Mouse (Mus musculus) lung, postnatal 0 days (tissue): Measurements from ENCODE around the gene Sumf2. TPM values are rescaled to one million over a fixed set of nuclear protein-coding genes. Genes with fewer than 3 reads are reported as not detected.

ENCODE experiments used
- ATAC-seq: fragments of 200-750 bp; cut with Nextera tagmentation; 2 replicates; pipeline ENCODE4 v1.8.0; 2017; ENCODE audit warnings: moderate library complexity
- DNase-seq: peaks from one replicate; pipeline ENCODE4 v3.0.0-alpha.2; 2016; ENCODE audit warnings: low spot score
- H3K27ac ChIP-seq: fragments of 300-500 bp; sonication (generic); 2 replicates; pipeline ENCODE4 v1.5.1; 2014; ENCODE audit warnings: antibody characterized with exemption, mild to moderate bottlenecking, low read length, mixed read lengths
- H3K27me3 ChIP-seq: fragments of 300-500 bp; sonication (generic); replicated peaks from 2 replicates; pipeline ENCODE4 v1.6.1; 2014; ENCODE audit warnings: low read length, mixed read lengths; ENCODE audit not compliant: insufficient read depth
- H3K36me3 ChIP-seq: fragments of 300-500 bp; sonication (generic); 2 replicates; pipeline ENCODE4 v1.6.1; 2014; ENCODE audit warnings: low read length, mixed read lengths; ENCODE audit not compliant: insufficient read depth
- H3K4me1 ChIP-seq: fragments of 300-500 bp; sonication (generic); 2 replicates; pipeline ENCODE4 v1.6.1; 2014; ENCODE audit warnings: antibody characterized with exemption, low read depth, low read length, mixed read lengths; ENCODE audit not compliant: insufficient read depth
- H3K4me2 ChIP-seq: fragments of 300-500 bp; sonication (generic); replicated peaks from 2 replicates; pipeline ENCODE4 v1.6.1; 2014; ENCODE audit warnings: low read depth, mild to moderate bottlenecking, low read length, moderate library complexity, mixed read lengths
- H3K4me3 ChIP-seq: fragments of 300-500 bp; sonication (generic); 2 replicates; pipeline ENCODE4 v1.5.1; 2014; ENCODE audit warnings: low read depth, low read length
- H3K9ac ChIP-seq: fragments of 300-500 bp; sonication (generic); replicated peaks from 2 replicates; pipeline ENCODE4 v1.6.1; 2014; ENCODE audit warnings: low read depth, mild to moderate bottlenecking
- H3K9me3 ChIP-seq: fragments of 300-500 bp; sonication (generic); 2 replicates; pipeline ENCODE4 v1.6.1; 2016; ENCODE audit warnings: low read length, mixed read lengths
- CTCF ChIP-seq: IDR thresholded peaks from 2 replicates; pipeline ENCODE4 v1.5.1; 2016; ENCODE audit warnings: antibody characterized with exemption, mild to moderate bottlenecking
- EP300 ChIP-seq: IDR thresholded peaks from 2 replicates; pipeline ENCODE4 v1.6.1; 2016; ENCODE audit warnings: antibody characterized with exemption, mild to moderate bottlenecking, control low read depth
- WGBS: fragments of 180-500 bp; shearing (Covaris S2); extraction: QIAGEN DNeasy Blood & Tissue Kit; methylation state at CpG from one replicate; pipeline ENCODE4 v1.1.7; 2014; 5-methylcytosine and 5-hydroxymethylcytosine counted together
- polyA plus RNA-seq: library from polyadenylated mRNA; unstranded; fragments of >200 nt; fragmentation: Nextera tagmentation; extraction: Ambion mirVana; gene quantifications from 2 replicates; pipeline ENCODE4 v1.2.1, GENCODE M21; 2015

The Sumf2 gene
- polyA plus RNA-seq, 1 experiment from 2014 or later = 25.5 TPM

DNA sequence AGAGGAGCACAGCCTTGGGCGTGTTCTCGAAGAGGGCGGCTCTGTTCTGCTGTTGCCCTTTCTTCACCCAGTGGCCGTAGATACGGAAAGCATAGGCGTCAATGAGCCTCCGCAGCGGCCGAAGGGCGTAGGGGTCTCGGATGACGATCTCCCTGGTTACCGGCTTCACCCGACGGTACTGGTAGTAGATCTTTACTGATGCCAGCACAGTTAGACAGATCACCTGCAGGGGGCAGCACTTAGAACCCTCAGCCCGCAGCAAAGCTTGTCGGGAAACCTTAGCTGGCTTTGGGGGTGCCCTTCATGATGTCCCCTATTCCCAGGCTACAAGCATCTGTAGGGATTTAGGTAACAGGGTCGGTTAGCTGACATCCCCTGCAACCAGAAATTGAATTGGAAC, 17.7 kb downstream of the Sumf2 start:
- Histone ChIP-seq H3K27ac (no peak overlapping the region), H3K27me3 (no peaks in the 10 kb centered on the region), H3K9ac (no peak overlapping the region), H3K4me2 (no peak overlapping the region), H3K4me1 (no peaks in the 10 kb centered on the region), H3K4me3 (no peak overlapping the region), H3K36me3 (no peaks in the 10 kb centered on the region; the same call in 1 of the 2 replicates), H3K9me3 (no peaks in the 10 kb centered on the region)
- TF ChIP-seq EP300 = no peak
- peak; percentile 59 for TF ChIP-seq CTCF
- DNase-seq = peak; percentile 34
- ATAC-seq = no peak
- WGBS = 10% methylated on average over 18 of the region's 18 CpGs

DNA sequence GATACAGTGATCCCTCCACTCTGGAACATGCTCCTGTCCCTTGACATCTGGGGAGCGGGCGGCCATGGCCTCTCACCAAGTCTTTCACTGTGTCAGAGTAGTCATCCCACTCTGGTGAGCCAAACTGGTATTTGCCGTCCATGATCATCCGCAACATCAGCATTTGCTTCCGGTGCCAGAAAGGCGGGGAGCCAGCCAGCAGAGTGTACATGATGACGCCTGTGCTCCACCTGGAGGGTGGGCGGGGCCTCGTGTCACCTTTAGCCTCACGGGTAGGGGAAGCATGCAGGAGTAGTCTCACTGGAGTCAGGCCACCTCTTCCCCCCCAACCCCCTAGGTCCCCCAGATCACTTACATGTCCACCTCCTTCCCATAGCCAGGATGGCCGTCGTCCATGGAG, 19.1 kb downstream of the Sumf2 start:
- H3K9ac ChIP-seq = no peak overlapping the region
- H3K36me3 ChIP-seq = no peaks in the 10 kb centered on the region; the same call in 1 of the 2 replicates
- no peaks in the 10 kb centered on the region for H3K9me3 ChIP-seq
- TF ChIP-seq EP300 (no peak), CTCF (no peak)
- H3K4me1 ChIP-seq = no peaks in the 10 kb centered on the region
- WGBS = 78% methylated on average over 12 of the region's 12 CpGs
- H3K27me3 ChIP-seq = no peaks in the 10 kb centered on the region
- DNase-seq = no peak
- no peak for ATAC-seq
- H3K4me3 ChIP-seq = no peak overlapping the region
- no peak overlapping the region for H3K27ac ChIP-seq
- no peak overlapping the region for H3K4me2 ChIP-seq

DNA sequence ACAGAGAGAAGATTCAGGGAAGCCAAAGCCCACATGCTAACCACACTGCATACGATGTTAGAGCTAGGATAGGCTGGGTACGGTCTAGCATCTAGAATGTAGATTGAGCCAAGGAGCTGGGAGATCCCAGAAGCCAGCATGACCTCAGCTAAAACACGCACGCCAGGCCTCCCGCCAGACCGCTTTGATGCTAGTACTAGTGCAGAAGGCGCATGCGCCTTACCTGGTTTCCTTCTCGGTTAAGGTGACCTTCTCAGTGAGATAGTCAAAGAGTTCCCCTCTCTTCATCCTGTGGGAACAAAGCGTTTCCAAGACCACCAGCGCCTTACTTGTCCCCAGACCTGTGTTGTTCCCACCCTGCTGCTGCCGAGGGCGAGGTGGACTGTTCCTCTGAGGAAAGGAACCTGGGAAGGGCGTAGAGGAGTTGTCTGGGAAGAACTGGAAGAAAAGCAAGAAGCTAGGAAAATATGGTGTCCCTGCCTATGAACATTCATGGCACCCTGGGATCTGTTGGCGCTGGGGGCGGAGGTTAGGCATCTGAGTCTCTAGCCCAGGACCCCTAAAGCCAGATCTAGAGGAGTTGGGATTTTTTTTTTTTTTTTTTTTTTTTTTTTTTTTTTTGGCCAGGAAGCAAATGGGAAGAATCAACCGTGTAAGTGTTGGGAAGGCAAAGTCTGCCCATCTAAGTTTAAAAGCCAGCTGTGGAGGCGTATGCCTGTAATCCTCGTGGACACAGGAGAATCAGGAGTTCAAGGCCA, 22.6 kb downstream of the Sumf2 start:
- H3K27ac ChIP-seq = no peak overlapping the region
- 87% methylated on average over 19 of the region's 19 CpGs for WGBS
- no peaks in the 10 kb centered on the region for H3K9me3 ChIP-seq
- ATAC-seq (no peak), DNase-seq (no peak)
- no peaks in the 10 kb centered on the region for H3K27me3 ChIP-seq
- H3K4me3 ChIP-seq = no peak overlapping the region
- H3K9ac ChIP-seq = no peak overlapping the region
- TF ChIP-seq CTCF (no peak), EP300 (no peak)
- no peak overlapping the region for H3K4me2 ChIP-seq
- no peaks in the 10 kb centered on the region for H3K36me3 ChIP-seq
- H3K4me1 ChIP-seq = no peaks in the 10 kb centered on the region

DNA sequence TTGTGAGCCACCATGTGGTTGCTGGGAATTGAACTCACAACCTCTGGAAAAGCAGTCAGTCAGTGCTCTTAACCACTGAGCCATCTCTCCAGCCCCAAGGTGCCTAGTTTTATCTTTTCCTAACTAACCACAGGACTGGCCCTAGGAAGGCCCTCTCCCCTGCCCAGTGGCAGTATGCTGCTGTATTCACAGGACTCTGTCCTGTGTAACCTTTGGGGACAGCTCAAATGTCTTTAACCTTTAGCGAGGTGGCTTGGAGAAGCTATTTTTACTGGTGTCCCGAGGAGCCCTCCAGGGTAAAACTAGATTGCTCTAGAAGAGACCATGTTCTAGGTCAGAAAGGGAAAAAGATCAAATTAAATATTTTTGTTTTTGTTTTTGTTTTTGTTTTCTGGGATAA, 24.5 kb downstream of the Sumf2 start:
- Histone ChIP-seq H3K27me3 (no peaks in the 10 kb centered on the region), H3K4me1 (no peaks in the 10 kb centered on the region), H3K4me2 (no peak overlapping the region), H3K9ac (no peak overlapping the region), H3K27ac (no peak overlapping the region), H3K9me3 (no peaks in the 10 kb centered on the region), H3K36me3 (no peaks in the 10 kb centered on the region), H3K4me3 (no peak overlapping the region)
- ATAC-seq = no peak
- no peak for TF ChIP-seq EP300
- no peak for TF ChIP-seq CTCF
- 79% methylated on average over 2 of the region's 2 CpGs for WGBS
- no peak for DNase-seq

DNA sequence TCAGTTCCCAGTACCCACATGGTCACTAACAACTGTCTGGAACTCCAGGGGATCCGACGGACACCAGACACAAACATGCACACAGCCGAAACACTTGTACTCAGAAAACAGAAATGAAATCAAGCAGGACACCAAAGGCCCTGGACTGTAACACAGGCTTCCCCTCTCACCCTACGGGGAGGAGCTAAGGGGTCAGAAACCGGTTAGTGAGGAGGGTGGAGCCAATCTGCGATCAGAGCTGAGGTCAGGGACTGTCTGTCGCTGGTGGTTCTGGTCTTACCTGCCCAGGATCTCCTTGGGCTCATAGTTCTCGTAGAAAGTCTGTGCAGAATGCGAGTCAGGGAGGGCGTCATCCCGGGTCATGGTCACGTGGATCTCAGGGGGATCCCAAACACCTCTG, 27.2 kb downstream of the Sumf2 start:
- Histone ChIP-seq H3K9ac (no peak overlapping the region), H3K27me3 (no peaks in the 10 kb centered on the region), H3K27ac (no peak overlapping the region), H3K9me3 (no peaks in the 10 kb centered on the region), H3K36me3 (no peaks in the 10 kb centered on the region), H3K4me1 (no peaks in the 10 kb centered on the region), H3K4me3 (no peak overlapping the region), H3K4me2 (no peak overlapping the region)
- no peak for ATAC-seq
- 82% methylated on average over 12 of the region's 12 CpGs for WGBS
- TF ChIP-seq EP300 (no peak), CTCF (no peak)
- DNase-seq = no peak

DNA sequence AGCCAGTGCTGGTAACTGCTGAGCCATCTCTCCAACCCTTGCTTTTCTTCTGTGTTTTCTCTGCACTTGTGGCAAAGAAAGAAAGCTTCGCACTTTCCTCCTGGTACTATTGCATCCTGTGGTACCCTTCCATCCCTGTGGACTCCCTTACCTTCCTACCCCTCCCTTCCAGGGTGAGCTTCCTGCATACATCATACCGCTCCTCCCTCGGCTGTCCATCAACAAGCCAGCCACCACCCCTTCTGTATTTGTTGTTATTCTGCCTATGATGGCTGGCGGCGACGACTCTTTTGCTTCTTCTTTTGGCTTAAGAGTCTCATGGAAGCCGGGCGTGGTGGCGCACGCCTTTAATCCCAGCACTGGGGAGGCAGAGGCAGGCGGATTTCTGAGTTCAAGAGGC, 28.3 kb downstream of the Sumf2 start:
- DNase-seq (no peak), ATAC-seq (no peak)
- H3K9ac ChIP-seq = no peak overlapping the region
- no peak overlapping the region for H3K27ac ChIP-seq
- no peaks in the 10 kb centered on the region for H3K27me3 ChIP-seq
- no peak overlapping the region for H3K4me2 ChIP-seq
- no peak overlapping the region for H3K4me3 ChIP-seq
- H3K4me1 ChIP-seq = no peaks in the 10 kb centered on the region
- TF ChIP-seq EP300 (no peak), CTCF (no peak)
- WGBS = 70% methylated on average over 11 of the region's 11 CpGs
- no peaks in the 10 kb centered on the region for H3K9me3 ChIP-seq
- 0 out of 2 replicates have a peak, but pooled peaks cover under 1% of the 10 kb centered on the region for H3K36me3 ChIP-seq
